Mouse (Mus musculus): ENCODE data around the gene Acsbg2. TPM values are rescaled to one million over a fixed set of nuclear protein-coding genes. Genes with fewer than 3 reads are reported as not detected.

Acsbg2 gene
- total and polyA plus RNA-seq, 2 experiments from 2014 or later, result 0.04 TPM; not detected in 1

GRCm38 (mm10) chr17:56833381-56833780, 40.9 kb downstream of the Acsbg2 start:
- whole genome bisulfite sequencing, result 98% methylated on average over 1 of the region's 1 CpGs
- Histone ChIP-seq H3K36me3 (replicated peaks; ENCODE audit: control insufficient read depth, insufficient read depth, low read length) (no peaks in the 10 kb centered on the region), H3K9me3 (replicated peaks; ENCODE audit: control insufficient read depth, low read length) (no peaks in the 10 kb centered on the region), H3K4me3 (ENCODE audit: low read depth, low read length) (no peak overlapping the region), H3K27ac (ENCODE audit: low read depth) (no peak overlapping the region), H3K27me3 (ENCODE audit: control insufficient read depth, insufficient read depth, low read length) (0 out of 2 replicates have a peak, but pooled peaks cover 3% of the 10 kb centered on the region), H3K4me2 (ENCODE audit: low read depth, low read length) (no peak overlapping the region), H3K4me1 (ENCODE audit: control insufficient read depth, insufficient read depth) (no peaks in the 10 kb centered on the region), H3K9ac (replicated peaks; ENCODE audit: low read depth, low read length) (no peak overlapping the region)
- no peak for TF ChIP-seq EP300 (IDR thresholded peaks at IDR 0.05; ENCODE audit: low read depth)
- DNase-seq (ENCODE audit: low spot score) (no peak), ATAC-seq (ENCODE audit: insufficient read depth, low read depth) (no peak)

DNA sequence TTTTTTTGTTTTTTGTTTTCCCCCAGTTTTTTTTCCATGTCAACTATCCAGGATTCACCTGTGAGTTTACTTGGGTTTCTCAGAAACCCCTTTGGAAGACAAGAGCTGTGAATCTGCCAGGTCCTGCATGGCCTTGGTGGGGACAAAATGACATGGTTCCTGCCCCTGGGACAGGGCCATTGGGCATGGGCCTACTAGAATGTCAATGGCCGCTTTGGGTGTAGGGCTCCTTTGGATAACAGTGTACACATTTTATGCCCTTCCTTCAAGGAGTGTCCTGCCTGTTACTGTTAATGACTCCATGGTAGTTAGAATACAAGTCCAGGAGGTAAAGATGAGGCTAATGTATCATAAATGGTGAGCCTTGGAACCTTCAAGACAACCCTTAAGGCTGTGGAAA, 41.3 kb downstream of the Acsbg2 start:
- H3K9me3 ChIP-seq (replicated peaks; ENCODE audit: control insufficient read depth, low read length), result no peaks in the 10 kb centered on the region
- no peak overlapping the region for H3K27ac ChIP-seq (ENCODE audit: low read depth)
- H3K4me1 ChIP-seq (ENCODE audit: control insufficient read depth, insufficient read depth), result no peaks in the 10 kb centered on the region
- 81% methylated on average over 1 of the region's 1 CpGs for WGBS
- no peaks in the 10 kb centered on the region for H3K36me3 ChIP-seq (replicated peaks; ENCODE audit: control insufficient read depth, insufficient read depth, low read length)
- no peak overlapping the region for H3K9ac ChIP-seq (replicated peaks; ENCODE audit: low read depth, low read length)
- H3K27me3 ChIP-seq (ENCODE audit: control insufficient read depth, insufficient read depth, low read length), result 0 out of 2 replicates have a peak, but pooled peaks cover 3% of the 10 kb centered on the region
- TF ChIP-seq CTCF (IDR thresholded peaks at IDR 0.05; ENCODE audit: low read depth), result no peak
- H3K4me3 ChIP-seq (ENCODE audit: low read depth, low read length), result no peak overlapping the region
- no peak for ATAC-seq (ENCODE audit: insufficient read depth, low read depth)
- DNase-seq (ENCODE audit: low spot score), result no peak
- H3K4me2 ChIP-seq (ENCODE audit: low read depth, low read length), result no peak overlapping the region

DNA sequence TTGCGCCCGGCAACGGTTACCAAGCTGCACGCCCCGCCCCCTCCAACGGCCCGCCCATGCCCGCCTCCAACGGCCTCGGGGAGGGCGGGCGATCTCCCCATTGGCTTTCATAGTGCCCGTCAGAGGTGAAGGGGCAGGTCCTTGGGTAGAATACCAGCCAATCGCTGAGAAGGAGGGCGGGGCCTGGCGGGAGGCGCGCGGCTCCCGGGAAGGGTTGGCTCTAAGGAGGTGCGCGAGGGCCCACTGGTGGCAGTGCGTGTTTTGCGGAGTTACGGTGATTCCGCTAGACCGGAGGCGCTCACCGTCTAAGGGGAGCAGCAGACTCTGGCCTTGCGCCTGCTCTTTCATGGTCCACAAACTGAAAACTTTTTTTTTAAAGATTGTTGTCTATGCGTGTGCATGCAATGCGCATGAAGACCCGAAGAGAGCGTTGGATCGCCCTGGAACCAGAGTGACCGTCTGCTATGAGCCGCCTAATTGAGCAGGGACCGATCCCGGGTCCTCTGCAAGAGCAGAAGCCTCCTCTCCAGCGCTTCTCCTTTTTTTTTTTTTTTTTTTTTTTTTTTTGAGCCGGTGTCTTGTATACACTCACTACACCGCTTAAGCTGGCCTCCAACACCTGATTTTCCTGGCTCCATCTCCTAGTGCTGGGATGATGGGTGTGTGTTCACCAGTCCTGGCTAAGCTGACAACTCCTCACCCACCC, 43.0 kb downstream of the Acsbg2 start:
- Histone ChIP-seq H3K4me1 (ENCODE audit: control insufficient read depth, insufficient read depth) (no peaks in the 10 kb centered on the region), H3K9me3 (replicated peaks; ENCODE audit: control insufficient read depth, low read length) (no peaks in the 10 kb centered on the region), H3K9ac (replicated peaks; ENCODE audit: low read depth, low read length) (no peak overlapping the region), H3K4me3 (ENCODE audit: low read depth, low read length) (peak overlapping the region; percentile 78), H3K27ac (ENCODE audit: low read depth) (no peak overlapping the region), H3K27me3 (ENCODE audit: control insufficient read depth, insufficient read depth, low read length) (no peaks in the 10 kb centered on the region), H3K36me3 (replicated peaks; ENCODE audit: control insufficient read depth, insufficient read depth, low read length) (no peaks in the 10 kb centered on the region), H3K4me2 (ENCODE audit: low read depth, low read length) (peak overlapping the region; percentile 93)
- TF ChIP-seq EP300 (IDR thresholded peaks at IDR 0.05; ENCODE audit: low read depth) (no peak), CTCF (IDR thresholded peaks at IDR 0.05; ENCODE audit: low read depth) (peak; percentile 53)
- under 1% methylated on average over 41 of the region's 42 CpGs for WGBS
- DNase-seq (ENCODE audit: low spot score) (peak; percentile 98), ATAC-seq (ENCODE audit: insufficient read depth, low read depth) (peak; percentile 99)

GRCm38 (mm10) chr17:56830411-56831110, 43.7 kb downstream of the Acsbg2 start, which contains the start of gene Rfx2:
Gene Rfx2, minus strand, starts transcription at chr17:56831013.
- ATAC-seq (ENCODE audit: insufficient read depth, low read depth) (no peak), DNase-seq (ENCODE audit: low spot score) (no peak)
- Histone ChIP-seq H3K4me3 (ENCODE audit: low read depth, low read length) (peak within 1 kb of the TSS; percentile 78), H3K27me3 (ENCODE audit: control insufficient read depth, insufficient read depth, low read length) (no peaks in the 10 kb centered on the region), H3K36me3 (replicated peaks; ENCODE audit: control insufficient read depth, insufficient read depth, low read length) (no peaks in the 10 kb centered on the region), H3K4me1 (ENCODE audit: control insufficient read depth, insufficient read depth) (no peaks in the 10 kb centered on the region), H3K4me2 (ENCODE audit: low read depth, low read length) (peak within 1 kb of the TSS; percentile 93), H3K9ac (replicated peaks; ENCODE audit: low read depth, low read length) (peak within 1 kb of the TSS; percentile 57), H3K27ac (ENCODE audit: low read depth) (no peak within 1 kb of the TSS), H3K9me3 (replicated peaks; ENCODE audit: control insufficient read depth, low read length) (no peaks in the 10 kb centered on the region)
- TF ChIP-seq EP300 (IDR thresholded peaks at IDR 0.05; ENCODE audit: low read depth) (no peak), CTCF (IDR thresholded peaks at IDR 0.05; ENCODE audit: low read depth) (no peak)
- under 1% methylated on average over 32 of the region's 62 CpGs for WGBS

DNA sequence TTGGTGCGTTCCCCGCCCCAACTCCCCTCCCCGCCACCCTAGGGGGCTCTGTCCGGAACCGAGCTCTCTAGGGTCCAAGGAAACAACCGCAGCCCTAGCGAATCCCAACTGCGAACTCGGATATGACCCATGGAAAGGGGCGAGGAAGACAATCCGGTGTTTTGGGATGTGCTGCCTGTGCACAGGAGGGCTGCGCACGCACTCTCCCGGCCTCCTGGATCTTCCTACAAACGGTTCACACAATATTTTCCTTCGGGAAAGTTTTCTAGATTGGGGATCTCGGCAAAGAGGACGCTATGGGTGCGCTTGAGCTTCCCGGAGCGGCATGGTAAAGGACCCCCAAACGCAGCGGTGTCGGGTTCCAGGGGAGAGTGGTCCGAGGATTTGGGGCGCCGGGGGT, 44.5 kb downstream of the Acsbg2 start:
- no peak for TF ChIP-seq CTCF (IDR thresholded peaks at IDR 0.05; ENCODE audit: low read depth)
- TF ChIP-seq EP300 (IDR thresholded peaks at IDR 0.05; ENCODE audit: low read depth), result no peak
- ATAC-seq (ENCODE audit: insufficient read depth, low read depth) (no peak), DNase-seq (ENCODE audit: low spot score) (no peak)
- Histone ChIP-seq H3K36me3 (replicated peaks; ENCODE audit: control insufficient read depth, insufficient read depth, low read length) (no peaks in the 10 kb centered on the region), H3K27me3 (ENCODE audit: control insufficient read depth, insufficient read depth, low read length) (no peaks in the 10 kb centered on the region), H3K9me3 (replicated peaks; ENCODE audit: control insufficient read depth, low read length) (no peaks in the 10 kb centered on the region), H3K27ac (ENCODE audit: low read depth) (no peak overlapping the region), H3K4me1 (ENCODE audit: control insufficient read depth, insufficient read depth) (no peaks in the 10 kb centered on the region), H3K4me3 (ENCODE audit: low read depth, low read length) (peak overlapping the region; percentile 78), H3K4me2 (ENCODE audit: low read depth, low read length) (peak overlapping the region; percentile 93), H3K9ac (replicated peaks; ENCODE audit: low read depth, low read length) (peak overlapping the region; percentile 57; the same call in 1 of the 2 replicates)
- WGBS, result 3% methylated on average over 27 of the region's 27 CpGs

Data from heart, postnatal 0 days (tissue).